Mouse (Mus musculus): ENCODE data around the gene Lrp8.

GRCm38 (mm10) chr4:107886371-107886770 is 84.3 kb downstream of the Lrp8 start:
- no peak for TF ChIP-seq CTCF (IDR thresholded peaks at IDR 0.05; ENCODE audit: borderline replicate concordance, control insufficient read depth, extremely low read depth, insufficient read depth, low read length, poor library complexity)
- TF ChIP-seq POLR2A (IDR thresholded peaks at IDR 0.05; ENCODE audit: control insufficient read depth, extremely low read depth, insufficient read depth, low read length, poor library complexity) = no peak
